Mouse (Mus musculus): ENCODE results near the gene Kri1. TPM values are rescaled to one million over a fixed set of nuclear protein-coding genes. Genes with fewer than 3 reads are reported as not detected.

The Kri1 gene
- polyA plus RNA-seq, 1 experiment = 29.3 TPM

DNA sequence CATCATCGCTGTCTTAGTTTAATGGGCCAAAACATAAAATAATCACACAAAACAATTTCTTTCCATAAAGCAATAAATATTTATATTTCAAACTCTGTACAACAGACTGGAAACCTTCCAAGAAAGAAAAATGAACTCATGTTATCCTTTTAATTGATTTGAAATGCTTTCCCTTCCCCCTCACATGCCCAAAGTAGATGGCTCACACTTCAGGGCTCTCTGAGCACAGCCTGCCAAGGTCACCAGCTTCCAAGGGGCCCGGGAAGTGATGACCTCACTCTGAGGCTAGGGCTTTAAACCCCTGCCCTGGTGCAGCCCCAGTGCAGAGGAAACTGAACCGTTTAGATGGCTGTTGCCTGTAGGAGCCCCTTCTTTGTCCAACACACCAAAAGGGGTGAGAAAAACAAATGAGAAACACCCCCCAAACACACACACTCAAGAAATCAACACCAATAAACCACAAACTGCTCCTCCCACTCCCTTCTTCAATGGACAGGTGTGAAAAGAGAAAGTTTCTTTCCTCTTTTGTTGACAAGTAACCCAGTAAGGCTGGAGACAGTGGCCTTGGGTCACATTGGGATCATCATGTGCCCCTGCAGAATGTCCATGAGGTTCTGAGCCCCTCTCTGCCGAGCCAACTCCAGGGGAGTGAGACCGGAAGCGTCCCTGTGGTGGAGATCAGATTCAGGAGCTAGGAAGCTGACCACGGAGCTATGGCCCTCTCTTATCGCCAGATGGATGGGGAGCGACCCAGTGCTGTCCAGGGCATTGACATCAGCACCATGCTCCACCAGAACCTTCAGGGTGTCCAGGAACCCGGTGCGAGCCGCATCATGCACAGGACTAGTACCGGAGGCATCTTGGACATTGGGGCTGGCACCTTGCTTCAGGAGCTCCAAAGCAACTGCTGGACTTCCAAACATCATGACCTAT, 901 bp upstream of the Kri1 start:
- H3ac ChIP-seq (ENCODE audit: control insufficient read depth, insufficient read length, low read depth) = no peak overlapping the region

DNA sequence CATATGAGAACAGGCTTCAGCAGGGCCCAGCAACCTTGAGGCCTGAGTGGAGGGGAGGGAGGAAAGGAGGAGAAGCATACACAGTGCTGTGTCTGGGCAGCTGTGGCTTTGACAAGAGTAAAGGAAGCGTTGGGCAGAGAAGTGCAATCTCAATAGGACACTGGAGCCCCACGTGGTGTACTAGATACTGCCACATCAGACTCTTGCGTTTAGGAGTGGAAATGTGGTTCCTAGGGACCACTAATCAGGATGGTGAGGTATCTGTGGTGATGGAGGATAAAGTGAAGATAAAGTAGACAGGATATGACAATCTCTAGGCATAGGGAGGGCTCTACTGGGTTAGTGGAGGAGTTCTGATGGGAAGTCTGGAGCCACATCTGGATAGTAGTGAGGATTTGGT, 1.0 kb downstream of the Kri1 start:
- Histone ChIP-seq H3K79me2 (ENCODE audit: control insufficient read depth, insufficient read depth) (peaks cover 50% of the 10 kb centered on the region), H3ac (ENCODE audit: control insufficient read depth, insufficient read length, low read depth) (peak overlapping the region; percentile 53), H3K27me3 (ENCODE audit: control insufficient read depth, insufficient read depth, insufficient read length) (no peaks in the 10 kb centered on the region), H3K4me3 (ENCODE audit: insufficient read depth, poor library complexity, severe bottlenecking) (no peak overlapping the region), H3K36me3 (ENCODE audit: control insufficient read depth, insufficient read depth) (peaks cover 28% of the 10 kb centered on the region), H3K79me3 (ENCODE audit: low read depth) (peaks cover 31% of the 10 kb centered on the region)
- TF ChIP-seq MAX (IDR thresholded peaks at IDR 0.05) = no peak
- no peak for TF ChIP-seq MYOG (IDR thresholded peaks at IDR 0.05; ENCODE audit: control insufficient read depth, extremely low read depth, insufficient read length)
- TF ChIP-seq CTCF (IDR thresholded peaks at IDR 0.05; ENCODE audit: control insufficient read depth, insufficient read depth, insufficient read length) = no peak
- TF ChIP-seq MYOD1 (IDR thresholded peaks at IDR 0.05; ENCODE audit: control insufficient read depth, insufficient read length, low read depth) = no peak
- no peak for TF ChIP-seq USF1 (IDR thresholded peaks at IDR 0.05; ENCODE audit: low read depth)

More for the DNA sequence above, 901 bp upstream of the Kri1 start:
- Histone ChIP-seq H3K79me2 (ENCODE audit: control insufficient read depth, insufficient read depth) (peaks cover 50% of the 10 kb centered on the region), H3K4me3 (ENCODE audit: insufficient read depth, poor library complexity, severe bottlenecking) (no peak overlapping the region), H3K27me3 (ENCODE audit: control insufficient read depth, insufficient read depth, insufficient read length) (no peaks in the 10 kb centered on the region), H3K79me3 (ENCODE audit: low read depth) (peaks cover 31% of the 10 kb centered on the region), H3K36me3 (ENCODE audit: control insufficient read depth, insufficient read depth) (peaks cover 14% of the 10 kb centered on the region)
- TF ChIP-seq MYOG (IDR thresholded peaks at IDR 0.05; ENCODE audit: control insufficient read depth, extremely low read depth, insufficient read length) (no peak), CEBPB (IDR thresholded peaks at IDR 0.05; ENCODE audit: low read depth) (no peak), CTCF (IDR thresholded peaks at IDR 0.05; ENCODE audit: control insufficient read depth, insufficient read depth, insufficient read length) (no peak), MYOD1 (IDR thresholded peaks at IDR 0.05; ENCODE audit: control insufficient read depth, insufficient read length, low read depth) (no peak), FOSL1 (IDR thresholded peaks at IDR 0.05; ENCODE audit: insufficient read depth, low read length, poor library complexity, severe bottlenecking) (no peak), MAX (IDR thresholded peaks at IDR 0.05) (no peak), USF1 (IDR thresholded peaks at IDR 0.05; ENCODE audit: low read depth) (no peak)

- no peak overlapping the region for H3K4me3 ChIP-seq (ENCODE audit: insufficient read depth, poor library complexity, severe bottlenecking)
- peaks cover 51% of the 10 kb centered on the region for H3K36me3 ChIP-seq (ENCODE audit: control insufficient read depth, insufficient read depth)
- no peaks in the 10 kb centered on the region for H3K27me3 ChIP-seq (ENCODE audit: control insufficient read depth, insufficient read depth, insufficient read length)
- peaks cover 17% of the 10 kb centered on the region for H3K79me3 ChIP-seq (ENCODE audit: low read depth)
- H3ac ChIP-seq (ENCODE audit: control insufficient read depth, insufficient read length, low read depth) = no peak overlapping the region
- peaks cover 32% of the 10 kb centered on the region for H3K79me2 ChIP-seq (ENCODE audit: control insufficient read depth, insufficient read depth)
- TF ChIP-seq MYOD1 (IDR thresholded peaks at IDR 0.05; ENCODE audit: control insufficient read depth, insufficient read length, low read depth) (no peak), FOSL1 (IDR thresholded peaks at IDR 0.05; ENCODE audit: insufficient read depth, low read length, poor library complexity, severe bottlenecking) (no peak), CTCF (IDR thresholded peaks at IDR 0.05; ENCODE audit: control insufficient read depth, insufficient read depth, insufficient read length) (no peak)
Observed at GRCm38 (mm10) chr9:21283994-21284393, 3.8 kb downstream of the Kri1 start.

DNA sequence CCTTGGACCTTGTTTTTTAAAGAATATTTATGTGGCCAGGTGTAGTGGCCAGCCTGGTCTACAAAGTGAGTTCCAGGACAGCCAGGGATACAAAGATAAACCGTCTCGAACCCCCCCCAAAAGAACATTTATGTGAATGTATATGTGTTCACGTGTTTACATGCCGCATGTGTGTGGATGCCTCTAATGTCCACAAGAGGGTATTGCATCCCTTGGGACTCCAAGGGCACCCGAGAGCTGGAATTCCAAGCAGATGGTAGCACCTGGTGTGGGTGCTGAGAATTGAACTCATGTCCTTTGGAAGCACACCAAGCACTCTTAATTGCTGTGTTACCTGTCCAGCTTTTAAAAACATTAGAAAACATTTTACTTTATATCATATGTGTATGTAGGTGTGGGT, 4.2 kb downstream of the Kri1 start:
- TF ChIP-seq CTCF (IDR thresholded peaks at IDR 0.05; ENCODE audit: control insufficient read depth, insufficient read depth, insufficient read length) (no peak), FOSL1 (IDR thresholded peaks at IDR 0.05; ENCODE audit: insufficient read depth, low read length, poor library complexity, severe bottlenecking) (no peak), USF1 (IDR thresholded peaks at IDR 0.05; ENCODE audit: low read depth) (no peak), MYOD1 (IDR thresholded peaks at IDR 0.05; ENCODE audit: control insufficient read depth, insufficient read length, low read depth) (no peak), CEBPB (IDR thresholded peaks at IDR 0.05; ENCODE audit: low read depth) (no peak), MAX (IDR thresholded peaks at IDR 0.05) (no peak)
- H3K79me3 ChIP-seq (ENCODE audit: low read depth) = peaks cover 14% of the 10 kb centered on the region
- no peaks in the 10 kb centered on the region for H3K27me3 ChIP-seq (ENCODE audit: control insufficient read depth, insufficient read depth, insufficient read length)
- H3ac ChIP-seq (ENCODE audit: control insufficient read depth, insufficient read length, low read depth) = no peak overlapping the region
- no peak overlapping the region for H3K4me3 ChIP-seq (ENCODE audit: insufficient read depth, poor library complexity, severe bottlenecking)
- H3K36me3 ChIP-seq (ENCODE audit: control insufficient read depth, insufficient read depth) = peaks cover 55% of the 10 kb centered on the region
- peaks cover 29% of the 10 kb centered on the region for H3K79me2 ChIP-seq (ENCODE audit: control insufficient read depth, insufficient read depth)

GRCm38 (mm10) chr9:21277776-21278175, 10.0 kb downstream of the Kri1 start:
- Histone ChIP-seq H3K79me3 (ENCODE audit: low read depth) (peaks cover 1% of the 10 kb centered on the region), H3K4me3 (ENCODE audit: insufficient read depth, poor library complexity, severe bottlenecking) (no peak overlapping the region), H3K27me3 (ENCODE audit: control insufficient read depth, insufficient read depth, insufficient read length) (no peaks in the 10 kb centered on the region), H3K36me3 (ENCODE audit: control insufficient read depth, insufficient read depth) (peaks cover 92% of the 10 kb centered on the region), H3ac (ENCODE audit: control insufficient read depth, insufficient read length, low read depth) (no peak overlapping the region), H3K79me2 (ENCODE audit: control insufficient read depth, insufficient read depth) (no peaks in the 10 kb centered on the region)
- TF ChIP-seq MYOG (IDR thresholded peaks at IDR 0.05; ENCODE audit: control insufficient read depth, extremely low read depth, insufficient read length) = no peak
- no peak for TF ChIP-seq MAX (IDR thresholded peaks at IDR 0.05)
- TF ChIP-seq CEBPB (IDR thresholded peaks at IDR 0.05; ENCODE audit: low read depth) = no peak
- TF ChIP-seq FOSL1 (IDR thresholded peaks at IDR 0.05; ENCODE audit: insufficient read depth, low read length, poor library complexity, severe bottlenecking) = no peak
- no peak for TF ChIP-seq USF1 (IDR thresholded peaks at IDR 0.05; ENCODE audit: low read depth)
- no peak for TF ChIP-seq CTCF (IDR thresholded peaks at IDR 0.05; ENCODE audit: control insufficient read depth, insufficient read depth, insufficient read length)
- no peak for TF ChIP-seq MYOD1 (IDR thresholded peaks at IDR 0.05; ENCODE audit: control insufficient read depth, insufficient read length, low read depth)

Measured in C2C12 (cell line).